Mouse (Mus musculus) liver, embryonic 14.5 days (tissue): ENCODE measurements around the gene Nek7. TPM values are rescaled to one million over a fixed set of nuclear protein-coding genes. Genes with fewer than 3 reads are reported as not detected.

ENCODE experiments used
- ATAC-seq: fragments of 200-750 bp; cut with Nextera tagmentation; 2 replicates; pipeline ENCODE4 v1.8.0; 2017; ENCODE audit warnings: moderate number of reproducible peaks, mild to moderate bottlenecking, moderate library complexity; ENCODE audit not compliant: insufficient read depth
- DNase-seq, 3 experiments: peaks; one replicate each; pipeline ENCODE4 v3.0.0-alpha.2; 2012 to 2013; ENCODE audit warnings: low read depth in 3 of 3, low spot score in 3 of 3
- H3K27ac ChIP-seq: fragments of 300-500 bp; sonication (generic); 2 replicates; pipeline ENCODE4 v1.5.1; 2014; ENCODE audit warnings: moderate library complexity, mild to moderate bottlenecking, control low read depth, inconsistent platforms
- H3K27me3 ChIP-seq: fragments of 300-500 bp; sonication (generic); 2 replicates; pipeline ENCODE4 v1.6.1; 2014; ENCODE audit warnings: mild to moderate bottlenecking, low read length, moderate library complexity; ENCODE audit not compliant: control insufficient read depth, insufficient read depth
- H3K36me3 ChIP-seq: fragments of 300-500 bp; sonication (generic); replicated peaks from 2 replicates; pipeline ENCODE4 v1.6.1; 2014; ENCODE audit warnings: low read depth; ENCODE audit not compliant: control insufficient read depth, insufficient read depth
- H3K4me1 ChIP-seq, 2 experiments: fragments of 200-500 bp in 1 of 2; fragments of 300-500 bp in 1 of 2; sonication (generic) in 1 of 2; replicated peaks; 2 replicates each; pipeline ENCODE4 v1.6.1; 2012 to 2014; ENCODE audit warnings: antibody characterized with exemption in 1 of 2, inconsistent platforms in 1 of 2, low read length in 1 of 2; ENCODE audit not compliant: control insufficient read depth in 2 of 2, insufficient read depth in 2 of 2
- H3K4me2 ChIP-seq: fragments of 300-500 bp; sonication (generic); 2 replicates; pipeline ENCODE4 v1.6.1; 2014; ENCODE audit warnings: low read depth, mild to moderate bottlenecking, control low read depth, moderate library complexity
- H3K4me3 ChIP-seq, 2 experiments: fragments of 200-500 bp in 1 of 2; fragments of 300-500 bp in 1 of 2; sonication (generic) in 1 of 2; 2 replicates each; pipeline ENCODE4 v1.5.1; 2012 to 2014; ENCODE audit warnings: low read depth in 2 of 2, low read length in 2 of 2, mild to moderate bottlenecking in 2 of 2, control low read depth in 1 of 2, inconsistent platforms in 1 of 2, moderate library complexity in 1 of 2; ENCODE audit not compliant: insufficient read depth in 1 of 2
- H3K9ac ChIP-seq: fragments of 300-500 bp; sonication (generic); replicated peaks from 2 replicates; pipeline ENCODE4 v1.6.1; 2014; ENCODE audit warnings: mild to moderate bottlenecking, control low read depth, moderate library complexity
- H3K9me3 ChIP-seq: fragments of 300-500 bp; sonication (generic); 2 replicates; pipeline ENCODE4 v1.6.1; 2016; ENCODE audit warnings: low read length, mixed read lengths; ENCODE audit not compliant: control insufficient read depth
- CTCF ChIP-seq: IDR thresholded peaks from 2 replicates; pipeline ENCODE4 v1.5.1; 2016; ENCODE audit warnings: antibody characterized with exemption, low read depth, control low read depth
- EP300 ChIP-seq: IDR thresholded peaks from 2 replicates; pipeline ENCODE4 v1.6.1; 2016; ENCODE audit warnings: antibody characterized with exemption, low read depth
- WGBS: fragments of 180-500 bp; shearing (Covaris S2); extraction: QIAGEN DNeasy Blood & Tissue Kit; methylation state at CpG from one replicate; pipeline ENCODE4 v1.1.7; 2014; ENCODE audit not compliant: insufficient replicate concordance; 5-methylcytosine and 5-hydroxymethylcytosine counted together
- polyA plus RNA-seq, 2 experiments: library from polyadenylated mRNA; depleted of rRNA in 1 of 2; stranded (reverse) in 1 of 2; unstranded in 1 of 2; fragments of >200 nt; fragmentation: Nextera tagmentation in 1 of 2; extraction: Ambion mirVana in 1 of 2; gene quantifications; 2 replicates each; pipeline versions ENCODE4 v1.2.1 to v1.2.3; 2012 to 2014

Gene Nek7
- polyA plus RNA-seq, 2 experiments = 5.5 to 13.2 TPM

GRCm38 (mm10) chr1:138500691-138501090 lies 119.2 kb downstream of the Nek7 start:
- no peak overlapping the region for H3K9ac ChIP-seq
- no peak overlapping the region for H3K27ac ChIP-seq
- no peak for DNase-seq
- H3K36me3 ChIP-seq = no peaks in the 10 kb centered on the region
- no peak for TF ChIP-seq CTCF
- no peak for TF ChIP-seq EP300
- 77% methylated on average over 6 of the region's 6 CpGs for WGBS
- ATAC-seq = no peak
- H3K9me3 ChIP-seq = no peaks in the 10 kb centered on the region
- no peaks in the 10 kb centered on the region for H3K27me3 ChIP-seq
- H3K4me1 ChIP-seq = no peaks in the 10 kb centered on the region
- H3K4me2 ChIP-seq = no peak overlapping the region
- no peak overlapping the region for H3K4me3 ChIP-seq

- H3K27ac ChIP-seq = no peak overlapping the region
- no peak for ATAC-seq
- no peak overlapping the region for H3K9ac ChIP-seq
- H3K9me3 ChIP-seq = no peaks in the 10 kb centered on the region
- no peaks in the 10 kb centered on the region for H3K36me3 ChIP-seq
- no peak for TF ChIP-seq EP300
- TF ChIP-seq CTCF = no peak
- no peak overlapping the region for H3K4me2 ChIP-seq
- no peaks in the 10 kb centered on the region for H3K4me1 ChIP-seq
- WGBS = 84% methylated on average over 10 of the region's 10 CpGs
- no peak overlapping the region for H3K4me3 ChIP-seq
- DNase-seq = no peak
- no peaks in the 10 kb centered on the region for H3K27me3 ChIP-seq
Observed at GRCm38 (mm10) chr1:138500155-138500554, 119.8 kb downstream of the Nek7 start.

GRCm38 (mm10) chr1:138499461-138499860 lies 120.5 kb downstream of the Nek7 start:
- Histone ChIP-seq H3K36me3 (no peaks in the 10 kb centered on the region), H3K4me1 (no peaks in the 10 kb centered on the region), H3K4me2 (no peak overlapping the region), H3K27me3 (no peaks in the 10 kb centered on the region), H3K9me3 (no peaks in the 10 kb centered on the region), H3K4me3 (no peak overlapping the region), H3K27ac (no peak overlapping the region), H3K9ac (no peak overlapping the region)
- no peak for TF ChIP-seq EP300
- no peak for TF ChIP-seq CTCF
- 74% methylated on average over 9 of the region's 9 CpGs for WGBS
- DNase-seq (no peak), ATAC-seq (no peak)

- no peak for TF ChIP-seq CTCF
- TF ChIP-seq EP300 = no peak
- Histone ChIP-seq H3K4me2 (no peak overlapping the region), H3K4me1 (no peaks in the 10 kb centered on the region), H3K4me3 (no peak overlapping the region), H3K27me3 (no peaks in the 10 kb centered on the region), H3K9ac (no peak overlapping the region), H3K9me3 (no peaks in the 10 kb centered on the region), H3K36me3 (no peaks in the 10 kb centered on the region), H3K27ac (no peak overlapping the region)
- ATAC-seq (no peak), DNase-seq (no peak)
- WGBS = 79% methylated on average over 6 of the region's 6 CpGs
Observed at GRCm38 (mm10) chr1:138491382-138492097, 128.4 kb downstream of the Nek7 start.

- TF ChIP-seq EP300 (no peak), CTCF (no peak)
- Histone ChIP-seq H3K27me3 (no peaks in the 10 kb centered on the region), H3K4me3 (no peak overlapping the region), H3K9me3 (no peaks in the 10 kb centered on the region), H3K27ac (no peak overlapping the region), H3K36me3 (no peaks in the 10 kb centered on the region), H3K4me2 (no peak overlapping the region), H3K9ac (no peak overlapping the region), H3K4me1 (no peaks in the 10 kb centered on the region)
- ATAC-seq = no peak
- 73% methylated on average over 5 of the region's 5 CpGs for WGBS
- DNase-seq = no peak
Observed at GRCm38 (mm10) chr1:138487569-138487968, 132.4 kb downstream of the Nek7 start.
